Mouse (Mus musculus) brain, adult 2 months (tissue): ENCODE results near the gene Trappc11.
A peak's percentile ranks its signal among the peaks of the same experiment; 100 is the strongest.
"Not testable (repeated sequence)": the region's sequence is repeated elsewhere in the genome, so short reads cannot be mapped to it uniquely, and the experiment has no call there.

Experiments
- DNase-seq: peaks from one replicate; pipeline ENCODE4 v3.0.0; 2011; ENCODE audit warnings: low read depth, low spot score

Trappc11 gene

GRCm38 (mm10) chr8:47487231-47487630 lies 46.0 kb downstream of the Trappc11 start:
- no peak for DNase-seq

- no peak for DNase-seq
Observed at GRCm38 (mm10) chr8:47482354-47483071, 50.8 kb downstream of the Trappc11 start.

DNA sequence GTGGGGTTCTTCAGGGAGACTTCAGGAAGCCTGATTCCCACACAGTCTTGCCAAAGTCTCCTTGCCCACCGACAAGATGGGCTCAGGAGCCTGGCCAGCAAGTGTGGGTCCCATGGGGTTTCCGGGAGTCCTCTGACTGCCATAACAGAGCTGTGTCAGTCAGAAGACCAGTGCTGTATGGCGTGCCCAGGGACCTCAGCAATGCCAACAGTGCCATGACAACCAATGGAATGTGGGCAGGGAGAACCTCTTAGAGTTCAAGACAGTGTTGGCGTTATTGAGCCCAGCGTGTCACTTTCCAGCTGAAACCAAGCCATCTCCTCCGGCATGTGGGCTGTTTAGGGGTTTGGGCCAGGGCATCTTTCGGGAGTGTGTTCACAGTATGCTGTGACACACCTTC lies 53.2 kb downstream of the Trappc11 start:
- no peak for DNase-seq

DNA sequence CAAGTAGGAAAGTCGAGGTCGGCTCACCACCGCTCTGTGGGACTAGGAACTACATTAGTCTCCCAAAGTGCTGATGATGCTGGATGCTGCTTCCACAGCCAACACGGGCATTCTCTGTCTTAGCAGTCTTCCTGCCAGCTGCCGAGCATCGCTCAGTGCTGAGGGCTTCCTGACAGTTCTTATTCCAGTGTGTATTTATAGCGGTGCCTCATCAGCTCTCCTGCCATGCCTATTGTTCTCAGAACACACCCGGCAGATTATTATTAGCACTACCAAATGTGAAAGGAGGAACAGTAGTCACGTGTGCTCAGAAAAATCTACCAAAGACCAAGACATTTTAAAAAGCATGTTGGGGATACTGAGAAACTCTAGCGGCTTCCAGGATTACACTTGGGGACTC lies 71.6 kb downstream of the Trappc11 start:
- DNase-seq, result peak; percentile 88

- DNase-seq, result no peak
Observed at GRCm38 (mm10) chr8:47459216-47459749, 74.0 kb downstream of the Trappc11 start.

GRCm38 (mm10) chr8:47458591-47458990 lies 74.7 kb downstream of the Trappc11 start:
- DNase-seq, result no peak

DNA sequence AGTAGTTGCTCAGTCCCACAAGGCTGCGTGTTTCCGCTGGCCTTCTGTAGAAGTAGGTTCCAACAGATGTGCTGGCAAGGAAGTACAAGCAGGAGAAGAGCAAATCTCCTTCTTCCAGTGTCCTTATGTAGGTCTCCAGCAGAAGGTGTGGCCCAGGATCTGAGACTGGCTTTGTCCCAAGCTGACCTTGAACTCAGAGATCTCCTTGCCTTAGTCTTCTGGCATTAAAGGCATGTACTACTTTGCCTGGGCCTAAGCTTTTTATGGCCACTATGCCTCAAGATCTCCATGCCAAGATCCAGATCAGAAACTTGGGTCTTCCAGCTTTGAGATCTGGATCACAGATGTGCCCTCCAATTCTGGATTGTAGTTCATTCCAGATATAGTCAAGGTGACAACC lies 84.1 kb downstream of the Trappc11 start:
- DNase-seq, result not testable (repeated sequence)

DNA sequence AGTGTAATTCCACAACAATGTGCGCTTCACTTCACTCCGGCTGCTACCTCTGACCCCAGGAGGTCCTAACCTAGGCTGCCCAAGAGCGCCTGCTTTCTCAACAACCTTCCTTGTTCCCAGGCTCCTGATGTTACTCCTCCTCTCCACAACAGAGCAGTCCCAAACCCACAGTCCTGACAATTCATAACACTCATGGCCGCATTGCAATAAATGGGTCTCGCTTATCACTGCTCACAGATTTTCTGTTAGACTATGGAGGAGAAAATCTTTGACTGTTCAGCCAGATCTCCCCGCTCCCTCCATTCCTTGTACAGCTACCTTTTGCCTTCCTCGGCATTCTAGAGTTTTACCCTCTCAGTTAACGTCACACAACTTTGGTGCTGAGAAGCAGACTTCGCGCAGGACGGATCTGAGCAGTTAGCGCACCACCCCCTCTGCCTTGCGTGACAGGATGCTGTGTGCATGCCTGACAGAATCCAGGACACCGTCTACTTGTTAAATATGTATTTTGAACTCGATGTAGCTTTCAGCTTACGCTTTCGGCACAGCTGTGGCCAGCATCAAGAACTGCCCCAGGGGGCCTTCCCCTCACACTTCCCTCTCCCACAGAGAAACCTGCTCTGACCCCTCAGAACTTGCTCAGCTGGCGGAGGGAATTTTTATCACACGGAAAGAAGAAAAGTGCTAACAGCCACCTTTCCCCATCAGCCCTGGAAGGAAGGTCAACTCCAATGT lies 86.8 kb downstream of the Trappc11 start, which contains the start of gene Stox2:
Gene Stox2 (minus strand): TSS at position 51 of the 735 bp plus-strand sequence.
- peak; percentile 21 for DNase-seq
